Mouse (Mus musculus) cerebellum, adult 2 months (tissue): ENCODE data around the gene Adamts7. TPM values are rescaled to one million over a fixed set of nuclear protein-coding genes. Genes with fewer than 3 reads are reported as not detected.
A peak's percentile ranks its signal among the peaks of the same experiment; 100 is the strongest.

ENCODE experiments used
- DNase-seq, 2 experiments: peaks; one replicate each; pipeline ENCODE4 v3.0.0; 2021
- H3K27ac ChIP-seq: fragments of 200-500 bp; 2 replicates; pipeline ENCODE4 v1.5.1; 2012; ENCODE audit warnings: low read length, control low read depth, inconsistent platforms; ENCODE audit not compliant: insufficient read depth
- H3K27me3 ChIP-seq: fragments of 200-500 bp; 2 replicates; pipeline ENCODE4 v1.6.1; 2012; ENCODE audit warnings: inconsistent platforms, mild to moderate bottlenecking, low read length, moderate library complexity; ENCODE audit not compliant: control insufficient read depth, insufficient read depth
- H3K4me1 ChIP-seq: fragments of 200-500 bp; 2 replicates; pipeline ENCODE4 v1.6.1; 2011; ENCODE audit warnings: low read length; ENCODE audit not compliant: control insufficient read depth, insufficient read depth
- H3K4me3 ChIP-seq: fragments of 200-500 bp; replicated peaks from 2 replicates; pipeline ENCODE3; 2011; ENCODE audit warnings: mild to moderate bottlenecking, low read depth, low read length, control low read depth; ENCODE audit not compliant: insufficient read depth
- CTCF ChIP-seq: fragments of 200-500 bp; IDR thresholded peaks from 2 replicates; pipeline ENCODE4 v1.5.1; 2011; ENCODE audit warnings: low read depth, mild to moderate bottlenecking, control low read depth, low read length, moderate library complexity, borderline replicate concordance; ENCODE audit not compliant: insufficient read depth
- POLR2A ChIP-seq: fragments of 200-500 bp; IDR thresholded peaks from 2 replicates; pipeline ENCODE4 v1.6.1; 2011; ENCODE audit warnings: low read length, control low read depth, borderline replicate concordance; ENCODE audit not compliant: insufficient read depth
- WGBS: fragments of 180-500 bp; shearing (Covaris S2); methylation state at CpG from one replicate; pipeline ENCODE4 v1.1.7; 2018; 5-methylcytosine and 5-hydroxymethylcytosine counted together
- polyA plus RNA-seq: library from polyadenylated mRNA; depleted of rRNA; stranded (reverse); fragments of >200 nt; gene quantifications from 2 replicates; pipeline ENCODE4 v1.2.3, GENCODE M21; 2012

The Adamts7 gene
- polyA plus RNA-seq, 1 experiment = 0.34 TPM

- Histone ChIP-seq H3K27me3 (no peaks in the 10 kb centered on the region), H3K4me1 (peaks cover 3% of the 10 kb centered on the region), H3K27ac (no peak overlapping the region), H3K4me3 (no peak overlapping the region)
- TF ChIP-seq CTCF (no peak), POLR2A (no peak)
- 79% methylated on average over 9 of the region's 9 CpGs for WGBS
- DNase-seq = no peak
Observed at GRCm38 (mm10) chr9:90237232-90238062, 74.6 kb downstream of the Adamts7 start.

GRCm38 (mm10) chr9:90240560-90240959 lies 77.7 kb downstream of the Adamts7 start:
- Histone ChIP-seq H3K27ac (no peak overlapping the region), H3K4me3 (no peak overlapping the region), H3K27me3 (no peaks in the 10 kb centered on the region), H3K4me1 (peaks cover 10% of the 10 kb centered on the region)
- DNase-seq = no peak
- no peak for TF ChIP-seq POLR2A
- no peak for TF ChIP-seq CTCF
- WGBS = 62% methylated on average over 4 of the region's 4 CpGs

DNA sequence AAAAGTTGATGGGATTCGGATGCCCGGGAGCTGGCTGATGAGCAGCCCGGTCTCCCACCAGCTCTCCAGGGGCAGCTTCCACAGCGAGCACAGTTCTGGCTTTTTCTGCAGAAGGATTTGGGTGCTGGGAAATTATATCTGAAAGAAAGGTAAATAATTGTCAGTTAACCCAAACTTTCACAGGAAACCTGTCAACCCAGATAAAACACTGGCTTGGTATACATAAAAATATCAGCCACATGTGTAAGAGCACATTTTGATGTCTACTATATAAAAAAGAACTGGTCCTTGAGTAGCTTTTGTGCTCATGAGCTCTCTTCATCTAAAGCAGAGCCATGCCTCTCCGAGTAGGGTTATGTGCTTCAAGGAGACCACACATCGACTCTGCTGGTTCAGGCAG lies 78.2 kb downstream of the Adamts7 start:
- Histone ChIP-seq H3K27ac (no peak overlapping the region), H3K4me3 (no peak overlapping the region), H3K4me1 (peaks cover 10% of the 10 kb centered on the region), H3K27me3 (no peaks in the 10 kb centered on the region)
- DNase-seq = no peak
- TF ChIP-seq CTCF = no peak
- TF ChIP-seq POLR2A = no peak
- 83% methylated on average over 6 of the region's 6 CpGs for WGBS

DNA sequence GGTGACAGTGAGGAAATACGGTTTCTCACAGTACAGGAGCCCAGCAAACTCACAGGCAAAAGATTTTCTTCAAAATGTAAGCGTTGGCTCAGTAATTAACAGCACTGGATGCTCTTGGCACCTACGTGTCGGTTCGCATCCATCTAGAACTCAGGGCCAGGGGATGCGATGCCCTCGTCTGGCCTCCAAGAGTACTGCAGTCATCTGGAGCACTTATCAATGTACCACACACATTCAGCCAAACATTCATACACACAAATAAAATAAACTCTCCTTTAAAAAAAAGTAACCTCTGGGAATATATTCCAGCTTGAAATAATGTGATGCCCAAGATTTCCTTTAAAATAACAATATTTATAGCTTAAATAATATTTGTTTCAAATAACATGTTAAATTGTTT lies 78.7 kb downstream of the Adamts7 start:
- peak; percentile 39; the same call in 1 of the 2 replicates for TF ChIP-seq CTCF
- TF ChIP-seq POLR2A = no peak
- no peak overlapping the region for H3K27ac ChIP-seq
- peaks cover 10% of the 10 kb centered on the region for H3K4me1 ChIP-seq
- H3K4me3 ChIP-seq = no peak overlapping the region
- WGBS = 78% methylated on average over 7 of the region's 7 CpGs
- DNase-seq = no peak
- H3K27me3 ChIP-seq = no peaks in the 10 kb centered on the region

GRCm38 (mm10) chr9:90242291-90242690 lies 79.4 kb downstream of the Adamts7 start:
- peaks cover 13% of the 10 kb centered on the region for H3K4me1 ChIP-seq
- DNase-seq = peak in 1 of 2 experiments; percentile 58

DNA sequence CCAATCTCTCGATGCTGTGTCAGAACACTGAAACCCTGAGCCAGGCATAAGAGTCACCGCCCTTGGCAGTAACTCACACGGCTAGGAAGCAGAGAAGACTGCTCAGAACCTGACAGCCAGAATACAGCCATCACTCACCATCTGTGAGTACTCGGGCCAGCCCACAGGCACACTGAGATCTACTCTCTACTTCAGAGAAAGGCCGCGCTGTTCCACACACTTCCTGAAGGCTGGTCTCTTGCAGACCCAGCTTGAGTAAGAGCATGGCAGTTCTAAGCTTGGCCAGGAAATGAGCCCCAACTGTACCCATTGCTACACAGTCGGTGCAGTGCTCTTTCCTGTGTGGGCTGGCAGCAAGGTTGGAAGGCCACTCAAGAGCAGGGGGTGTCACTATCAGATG lies 80.0 kb downstream of the Adamts7 start:
- DNase-seq = peak in 1 of 2 experiments; percentile 33
- peaks cover 16% of the 10 kb centered on the region for H3K4me1 ChIP-seq
- no peak overlapping the region for H3K4me3 ChIP-seq
- no peaks in the 10 kb centered on the region for H3K27me3 ChIP-seq
- no peak overlapping the region for H3K27ac ChIP-seq
- no peak for TF ChIP-seq CTCF
- 19% methylated on average over 7 of the region's 7 CpGs for WGBS

More at GRCm38 (mm10) chr9:90242291-90242690, 79.4 kb downstream of the Adamts7 start:
- Histone ChIP-seq H3K27ac (no peak overlapping the region), H3K4me3 (no peak overlapping the region), H3K27me3 (no peaks in the 10 kb centered on the region)
- TF ChIP-seq CTCF (no peak), POLR2A (no peak)
- WGBS = 19% methylated on average over 6 of the region's 6 CpGs

GRCm38 (mm10) chr9:90244301-90245151 lies 81.7 kb downstream of the Adamts7 start:
- no peak for TF ChIP-seq CTCF
- Histone ChIP-seq H3K27ac (no peak overlapping the region), H3K4me3 (no peak overlapping the region), H3K27me3 (no peaks in the 10 kb centered on the region), H3K4me1 (peaks cover 16% of the 10 kb centered on the region)
- no peak for DNase-seq
- 90% methylated on average over 15 of the region's 15 CpGs for WGBS
